13 mouse cellular contexts compared by ENCODE assay signal in the genomic region with DNA sequence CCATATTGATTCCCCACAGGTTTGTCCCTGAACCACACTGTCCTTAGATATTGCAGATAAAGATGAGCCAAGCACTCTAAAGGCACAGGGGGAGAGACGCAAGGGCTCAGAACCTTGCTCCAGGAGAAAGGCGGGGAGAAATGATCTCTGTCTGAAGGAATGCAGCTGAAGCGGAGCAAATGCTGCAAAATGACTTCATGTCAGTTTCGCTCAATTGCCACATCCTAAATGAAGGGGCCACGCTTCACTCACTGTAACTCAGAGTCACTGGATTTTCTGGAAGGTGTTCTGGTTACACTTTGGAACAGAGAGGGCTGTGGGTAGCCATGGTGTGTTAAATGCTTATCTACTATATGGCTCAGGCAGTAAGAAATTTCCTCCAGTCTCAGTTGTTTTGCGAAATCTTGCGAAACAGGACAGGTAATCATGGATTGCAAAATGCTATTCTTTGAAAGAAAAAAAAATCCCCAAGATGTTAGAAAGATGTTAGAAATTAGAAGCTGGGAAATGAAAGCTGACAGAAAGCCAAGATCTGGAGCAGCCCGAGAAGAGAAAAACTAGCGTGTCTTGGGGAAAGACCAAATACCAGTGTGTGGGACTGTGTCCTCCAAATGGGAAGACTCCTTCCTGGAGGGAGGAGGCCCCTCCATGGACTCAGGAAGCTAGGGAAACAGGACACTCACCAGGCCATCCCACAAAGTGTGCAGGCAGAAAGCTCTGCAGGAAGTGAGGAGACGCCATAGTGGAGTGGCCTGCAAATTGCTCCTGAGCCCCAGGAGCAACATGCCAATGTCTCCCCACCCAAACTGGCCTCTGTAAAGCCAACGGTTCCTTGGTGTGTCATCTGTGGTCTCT.
DNase-seq lines count a peak whose midpoint lies in the region; ATAC-seq and TF ChIP-seq lines count a peak whose summit lies in the region.
"Had no signal": no experiment of that assay in that cellular context is flagged by ENCODE, and none has a peak within 500 bp of the region (broad histone marks: within the 10 kb centered on the region; RNA-seq: fewer than 3 reads in every experiment).

No protein-coding gene starts in this region.

- 0 out of 2 replicates have a peak, but pooled peaks cover 4% of the 10 kb centered on the region for H3K36me3 ChIP-seq in liver, embryonic 12.5 days
- H3K36me3 ChIP-seq in liver, embryonic 11.5 days (ENCODE audit: control insufficient read depth, insufficient read depth, low read length), result no peaks in the 10 kb centered on the region; the same call in 1 of the 2 replicates
- peaks cover 4% of the 10 kb centered on the region for H3K36me3 ChIP-seq in myocyte (ENCODE audit: control insufficient read depth, insufficient read depth)
- H3K36me3 ChIP-seq: hindbrain, embryonic 13.5 days had no signal

- peaks cover 52% of the 10 kb centered on the region for H3K4me1 ChIP-seq in liver, embryonic 12.5 days
- H3K4me1 ChIP-seq in liver, embryonic 11.5 days (replicated peaks; ENCODE audit: control insufficient read depth, insufficient read depth, low read length), result peaks cover 29% of the 10 kb centered on the region

- peaks cover 94% of the 10 kb centered on the region for H3K79me2 ChIP-seq in myocyte (ENCODE audit: control insufficient read depth, insufficient read depth)

- 73% methylated on average over 11 of the region's 11 CpGs for WGBS in liver, embryonic 12.5 days (ENCODE audit: insufficient replicate concordance)
- WGBS in liver, embryonic 11.5 days, result 74% methylated on average over 11 of the region's 11 CpGs

- ATAC-seq in liver, embryonic 12.5 days, result no peak
- no peak for ATAC-seq in liver, embryonic 11.5 days (replicated peaks; ENCODE audit: low FRiP score)
- peak; percentile 33 for ATAC-seq in granulocyte monocyte progenitor cell, adult 5-6 weeks (replicated peaks; ENCODE audit: poor library complexity, severe bottlenecking)

- H3K9me3 ChIP-seq in liver, embryonic 12.5 days (replicated peaks), result no peaks in the 10 kb centered on the region
- H3K9me3 ChIP-seq in liver, embryonic 11.5 days (ENCODE audit: control insufficient read depth, low read length), result no peaks in the 10 kb centered on the region
- H3K9me3 ChIP-seq: hindbrain, embryonic 13.5 days had no signal

- no peak overlapping the region for H3K4me3 ChIP-seq in liver, embryonic 12.5 days
- no peak overlapping the region for H3K4me3 ChIP-seq in liver, embryonic 11.5 days (ENCODE audit: low read depth, low read length)
- H3K4me3 ChIP-seq in myocyte, result no peak overlapping the region
- H3K4me3 ChIP-seq: hindbrain, embryonic 13.5 days; layer of hippocampus, adult 2 months had no signal

- H3ac ChIP-seq in myocyte (ENCODE audit: control insufficient read depth, insufficient read length), result no peak overlapping the region

- peak; percentile 55 for DNase-seq in adrenal gland, adult 2 months
- DNase-seq in adrenal gland, postnatal 4 days (ENCODE audit: low spot score in 2 of 2), result no peak
- DNase-seq in liver, embryonic 11.5 days (ENCODE audit: low spot score), result no peak
- no peak for DNase-seq in layer of hippocampus, postnatal 36 days
- DNase-seq in layer of hippocampus, postnatal 14 days (ENCODE audit: low spot score in 2 of 2), result no peak
- DNase-seq: B cell, adult 2 months; cerebellum, adult 9-10 months had no signal

- no peaks in the 10 kb centered on the region for H3K27me3 ChIP-seq in liver, embryonic 12.5 days (replicated peaks)
- no peaks in the 10 kb centered on the region for H3K27me3 ChIP-seq in liver, embryonic 11.5 days (replicated peaks; ENCODE audit: control insufficient read depth, insufficient read depth, low read length)
- no peaks in the 10 kb centered on the region for H3K27me3 ChIP-seq in myocyte (ENCODE audit: control insufficient read depth, insufficient read depth, insufficient read length)
- H3K27me3 ChIP-seq: hindbrain, embryonic 13.5 days had no signal

- no peak overlapping the region for H3K9ac ChIP-seq in liver, embryonic 12.5 days
- no peak overlapping the region for H3K9ac ChIP-seq in liver, embryonic 11.5 days (ENCODE audit: low read depth, low read length)
- H3K9ac ChIP-seq: hindbrain, embryonic 13.5 days; liver, embryonic 14.5 days had no signal

- 0 out of 2 replicates have a peak overlapping the region, but pooled peaks have one; percentile 45 for H3K27ac ChIP-seq in liver, embryonic 12.5 days
- H3K27ac ChIP-seq in liver, embryonic 11.5 days (ENCODE audit: low read depth, low read length), result no peak overlapping the region; the same call in 1 of the 2 replicates
- H3K27ac ChIP-seq: hindbrain, embryonic 13.5 days; layer of hippocampus, adult 2 months; liver, embryonic 14.5 days had no signal

- peak; percentile 26 for TF ChIP-seq POLR2A in myocyte (IDR thresholded peaks at IDR 0.05; ENCODE audit: insufficient read length, low read depth)

- H3K4me2 ChIP-seq in liver, embryonic 12.5 days, result no peak overlapping the region
- no peak overlapping the region for H3K4me2 ChIP-seq in liver, embryonic 11.5 days
- H3K4me2 ChIP-seq in myocyte (ENCODE audit: low read depth), result peak overlapping the region; percentile 48
- H3K4me2 ChIP-seq: hindbrain, embryonic 13.5 days had no signal

TF ChIP-seq in myocyte, 11 proteins besides CTCF, POLR2A, EP300 and RAD21:
- peak; percentile 56 for TF ChIP-seq CEBPB (IDR thresholded peaks at IDR 0.05; ENCODE audit: insufficient read depth, poor library complexity, severe bottlenecking)
- TF ChIP-seq E2F4 (IDR thresholded peaks at IDR 0.05; ENCODE audit: insufficient read depth), result no peak
